Mouse (Mus musculus): ENCODE results near the gene Ttll12. TPM values are rescaled to one million over a fixed set of nuclear protein-coding genes. Genes with fewer than 3 reads are reported as not detected.

Ttll12 gene
- polyA plus RNA-seq, 1 experiment from 2014 or later: 50.7 TPM

- no peak overlapping the region for H3K9ac ChIP-seq (replicated peaks; ENCODE audit: low read length)
- no peaks in the 10 kb centered on the region for H3K4me1 ChIP-seq (ENCODE audit: control insufficient read depth, insufficient read depth, low read length)
- 72% methylated on average over 4 of the region's 4 CpGs for WGBS
- ATAC-seq (ENCODE audit: low FRiP score, low TSS enrichment): no peak
- H3K36me3 ChIP-seq (ENCODE audit: control insufficient read depth, insufficient read depth, low read length): no peaks in the 10 kb centered on the region
- no peaks in the 10 kb centered on the region for H3K9me3 ChIP-seq (ENCODE audit: control insufficient read depth, low read length)
- H3K4me3 ChIP-seq (replicated peaks; ENCODE audit: low read depth, low read length): no peak overlapping the region
- H3K27me3 ChIP-seq (ENCODE audit: control insufficient read depth, insufficient read depth, low read length): no peaks in the 10 kb centered on the region
- DNase-seq: no peak
- no peak overlapping the region for H3K27ac ChIP-seq (replicated peaks; ENCODE audit: low read depth, low read length)
- no peak overlapping the region for H3K4me2 ChIP-seq (ENCODE audit: low read length)
Measured at GRCm38 (mm10) chr15:83539905-83540304, 55.1 kb downstream of the Ttll12 start.

GRCm38 (mm10) chr15:83538855-83539254, 56.1 kb downstream of the Ttll12 start:
- Histone ChIP-seq H3K4me1 (ENCODE audit: control insufficient read depth, insufficient read depth, low read length) (no peaks in the 10 kb centered on the region), H3K9me3 (ENCODE audit: control insufficient read depth, low read length) (no peaks in the 10 kb centered on the region), H3K36me3 (ENCODE audit: control insufficient read depth, insufficient read depth, low read length) (no peaks in the 10 kb centered on the region), H3K4me3 (replicated peaks; ENCODE audit: low read depth, low read length) (no peak overlapping the region), H3K4me2 (ENCODE audit: low read length) (no peak overlapping the region), H3K27me3 (ENCODE audit: control insufficient read depth, insufficient read depth, low read length) (no peaks in the 10 kb centered on the region), H3K27ac (replicated peaks; ENCODE audit: low read depth, low read length) (no peak overlapping the region), H3K9ac (replicated peaks; ENCODE audit: low read length) (no peak overlapping the region)
- ATAC-seq (ENCODE audit: low FRiP score, low TSS enrichment) (no peak), DNase-seq (no peak)
- 96% methylated on average over 2 of the region's 2 CpGs for WGBS

- no peak overlapping the region for H3K4me2 ChIP-seq (ENCODE audit: low read length)
- H3K27me3 ChIP-seq (ENCODE audit: control insufficient read depth, insufficient read depth, low read length): no peaks in the 10 kb centered on the region
- H3K4me3 ChIP-seq (replicated peaks; ENCODE audit: low read depth, low read length): no peak overlapping the region
- no peaks in the 10 kb centered on the region for H3K36me3 ChIP-seq (ENCODE audit: control insufficient read depth, insufficient read depth, low read length)
- no peak overlapping the region for H3K9ac ChIP-seq (replicated peaks; ENCODE audit: low read length)
- no peaks in the 10 kb centered on the region for H3K4me1 ChIP-seq (ENCODE audit: control insufficient read depth, insufficient read depth, low read length)
- whole genome bisulfite sequencing: 90% methylated on average over 6 of the region's 6 CpGs
- H3K27ac ChIP-seq (replicated peaks; ENCODE audit: low read depth, low read length): no peak overlapping the region
- ATAC-seq (ENCODE audit: low FRiP score, low TSS enrichment) (no peak), DNase-seq (no peak)
- no peaks in the 10 kb centered on the region for H3K9me3 ChIP-seq (ENCODE audit: control insufficient read depth, low read length)
Measured at GRCm38 (mm10) chr15:83535890-83536231, 59.1 kb downstream of the Ttll12 start.

DNA sequence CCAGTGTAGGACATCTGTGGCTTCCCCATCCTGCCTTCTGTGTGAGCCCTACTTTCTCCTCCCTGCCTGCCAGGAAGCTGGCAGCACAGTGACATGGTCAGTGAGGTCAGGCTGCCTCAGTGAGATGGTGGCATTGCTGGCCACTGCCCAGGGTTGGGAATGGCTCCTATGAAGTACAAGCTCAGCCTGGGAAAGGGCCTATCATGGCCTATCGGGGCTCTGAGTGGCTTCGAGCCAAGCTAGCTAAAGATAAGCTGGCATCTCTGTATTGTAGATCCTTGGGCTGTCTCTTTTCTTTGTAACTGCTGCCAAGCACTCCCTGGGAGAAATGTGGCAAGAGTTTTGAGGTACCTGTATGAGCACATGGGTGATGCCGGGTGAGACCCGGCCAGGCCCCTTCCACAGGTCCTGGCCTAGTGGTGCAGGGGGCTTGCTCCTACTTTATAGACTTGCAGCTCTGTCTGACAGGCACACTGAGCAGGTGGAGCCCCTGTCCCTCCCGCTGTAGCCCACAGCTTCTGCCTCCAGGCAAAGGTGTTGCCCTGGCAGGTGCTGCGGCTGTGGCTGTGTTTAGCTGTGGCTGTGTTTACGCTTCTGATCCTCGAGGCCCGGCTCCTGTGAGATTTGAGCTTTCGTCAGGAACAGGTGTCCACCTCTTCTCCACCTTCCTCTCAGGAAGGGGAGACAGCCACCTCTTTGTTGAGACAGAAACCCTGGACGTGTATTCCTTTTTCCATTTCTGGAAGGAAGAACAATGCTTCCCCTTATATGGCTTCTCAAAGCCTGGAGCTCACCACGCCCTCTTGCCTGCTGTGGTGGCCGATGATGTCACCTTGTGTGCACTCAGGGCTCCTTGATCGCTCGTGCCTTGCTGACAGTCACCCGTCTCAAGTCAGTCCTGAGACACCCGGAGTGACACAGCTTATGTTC, 59.7 kb downstream of the Ttll12 start:
- DNase-seq (no peak), ATAC-seq (ENCODE audit: low FRiP score, low TSS enrichment) (no peak)
- Histone ChIP-seq H3K4me1 (ENCODE audit: control insufficient read depth, insufficient read depth, low read length) (no peaks in the 10 kb centered on the region), H3K9me3 (ENCODE audit: control insufficient read depth, low read length) (no peaks in the 10 kb centered on the region), H3K27ac (replicated peaks; ENCODE audit: low read depth, low read length) (no peak overlapping the region), H3K27me3 (ENCODE audit: control insufficient read depth, insufficient read depth, low read length) (no peaks in the 10 kb centered on the region), H3K4me3 (replicated peaks; ENCODE audit: low read depth, low read length) (no peak overlapping the region), H3K36me3 (ENCODE audit: control insufficient read depth, insufficient read depth, low read length) (no peaks in the 10 kb centered on the region), H3K9ac (replicated peaks; ENCODE audit: low read length) (no peak overlapping the region), H3K4me2 (ENCODE audit: low read length) (no peak overlapping the region)
- 83% methylated on average over 17 of the region's 17 CpGs for WGBS

DNA sequence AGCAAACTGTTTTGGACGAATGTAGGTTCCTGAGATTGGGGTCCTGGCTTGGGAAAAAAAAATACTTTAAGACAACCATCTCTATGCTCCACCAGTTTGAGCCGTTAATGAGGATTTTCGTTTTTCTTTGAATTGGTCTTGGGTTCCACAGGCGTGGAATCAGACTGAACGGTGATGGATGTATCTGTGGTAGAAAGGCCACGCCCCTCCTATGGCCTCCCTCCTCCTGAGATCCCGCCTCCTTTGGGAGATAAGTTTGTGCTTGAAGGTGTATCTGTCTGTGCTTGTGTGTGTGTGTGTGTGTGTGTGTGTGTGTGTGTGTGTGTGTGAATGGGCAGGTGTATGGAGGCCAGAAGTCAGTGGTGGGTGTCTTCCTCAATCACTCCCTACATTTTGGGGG, 62.4 kb downstream of the Ttll12 start:
- Histone ChIP-seq H3K4me3 (replicated peaks; ENCODE audit: low read depth, low read length) (no peak overlapping the region), H3K9me3 (ENCODE audit: control insufficient read depth, low read length) (no peaks in the 10 kb centered on the region), H3K4me1 (ENCODE audit: control insufficient read depth, insufficient read depth, low read length) (no peaks in the 10 kb centered on the region), H3K36me3 (ENCODE audit: control insufficient read depth, insufficient read depth, low read length) (no peaks in the 10 kb centered on the region), H3K27me3 (ENCODE audit: control insufficient read depth, insufficient read depth, low read length) (peaks cover 8% of the 10 kb centered on the region), H3K4me2 (ENCODE audit: low read length) (no peak overlapping the region), H3K9ac (replicated peaks; ENCODE audit: low read length) (no peak overlapping the region), H3K27ac (replicated peaks; ENCODE audit: low read depth, low read length) (no peak overlapping the region)
- WGBS: 83% methylated on average over 7 of the region's 7 CpGs
- DNase-seq (no peak), ATAC-seq (ENCODE audit: low FRiP score, low TSS enrichment) (no peak)

GRCm38 (mm10) chr15:83531961-83532469, 62.9 kb downstream of the Ttll12 start:
- DNase-seq: no peak
- WGBS: 81% methylated on average over 5 of the region's 5 CpGs

GRCm38 (mm10) chr15:83530688-83531087, 64.3 kb downstream of the Ttll12 start:
- no peaks in the 10 kb centered on the region for H3K9me3 ChIP-seq (ENCODE audit: control insufficient read depth, low read length)
- H3K4me2 ChIP-seq (ENCODE audit: low read length): no peak overlapping the region
- no peak for DNase-seq
- no peaks in the 10 kb centered on the region for H3K36me3 ChIP-seq (ENCODE audit: control insufficient read depth, insufficient read depth, low read length)
- peaks cover 4% of the 10 kb centered on the region; the same call in 1 of the 2 replicates for H3K4me1 ChIP-seq (ENCODE audit: control insufficient read depth, insufficient read depth, low read length)
- no peak overlapping the region for H3K9ac ChIP-seq (replicated peaks; ENCODE audit: low read length)
- WGBS: 83% methylated on average over 6 of the region's 6 CpGs
- no peak overlapping the region for H3K27ac ChIP-seq (replicated peaks; ENCODE audit: low read depth, low read length)
- peaks cover 23% of the 10 kb centered on the region for H3K27me3 ChIP-seq (ENCODE audit: control insufficient read depth, insufficient read depth, low read length)
- no peak for ATAC-seq (ENCODE audit: low FRiP score, low TSS enrichment)
- no peak overlapping the region for H3K4me3 ChIP-seq (replicated peaks; ENCODE audit: low read depth, low read length)

More at GRCm38 (mm10) chr15:83531961-83532469, 62.9 kb downstream of the Ttll12 start:
- H3K36me3 ChIP-seq (ENCODE audit: control insufficient read depth, insufficient read depth, low read length): no peaks in the 10 kb centered on the region
- peaks cover 14% of the 10 kb centered on the region for H3K27me3 ChIP-seq (ENCODE audit: control insufficient read depth, insufficient read depth, low read length)
- H3K4me2 ChIP-seq (ENCODE audit: low read length): no peak overlapping the region
- ATAC-seq (ENCODE audit: low FRiP score, low TSS enrichment): no peak
- H3K9ac ChIP-seq (replicated peaks; ENCODE audit: low read length): no peak overlapping the region
- peaks cover 2% of the 10 kb centered on the region; the same call in 1 of the 2 replicates for H3K4me1 ChIP-seq (ENCODE audit: control insufficient read depth, insufficient read depth, low read length)
- no peaks in the 10 kb centered on the region for H3K9me3 ChIP-seq (ENCODE audit: control insufficient read depth, low read length)
- no peak overlapping the region for H3K4me3 ChIP-seq (replicated peaks; ENCODE audit: low read depth, low read length)
- H3K27ac ChIP-seq (replicated peaks; ENCODE audit: low read depth, low read length): no peak overlapping the region

- Histone ChIP-seq H3K27ac (replicated peaks; ENCODE audit: low read depth, low read length) (no peak overlapping the region), H3K4me2 (ENCODE audit: low read length) (no peak overlapping the region), H3K27me3 (ENCODE audit: control insufficient read depth, insufficient read depth, low read length) (peaks cover 27% of the 10 kb centered on the region), H3K4me3 (replicated peaks; ENCODE audit: low read depth, low read length) (no peak overlapping the region), H3K9me3 (ENCODE audit: control insufficient read depth, low read length) (no peaks in the 10 kb centered on the region), H3K36me3 (ENCODE audit: control insufficient read depth, insufficient read depth, low read length) (no peaks in the 10 kb centered on the region), H3K4me1 (ENCODE audit: control insufficient read depth, insufficient read depth, low read length) (peaks cover 4% of the 10 kb centered on the region; the same call in 1 of the 2 replicates), H3K9ac (replicated peaks; ENCODE audit: low read length) (no peak overlapping the region)
- ATAC-seq (ENCODE audit: low FRiP score, low TSS enrichment): no peak
- no peak for DNase-seq
- 89% methylated on average over 9 of the region's 9 CpGs for WGBS
Measured at GRCm38 (mm10) chr15:83530233-83530632, 64.7 kb downstream of the Ttll12 start.

GRCm38 (mm10) chr15:83529765-83530164, 65.2 kb downstream of the Ttll12 start:
- ATAC-seq (ENCODE audit: low FRiP score, low TSS enrichment) (no peak), DNase-seq (no peak)
- H3K36me3 ChIP-seq (ENCODE audit: control insufficient read depth, insufficient read depth, low read length): no peaks in the 10 kb centered on the region
- H3K9ac ChIP-seq (replicated peaks; ENCODE audit: low read length): no peak overlapping the region
- H3K4me3 ChIP-seq (replicated peaks; ENCODE audit: low read depth, low read length): no peak overlapping the region
- H3K9me3 ChIP-seq (ENCODE audit: control insufficient read depth, low read length): no peaks in the 10 kb centered on the region
- peaks cover 4% of the 10 kb centered on the region; the same call in 1 of the 2 replicates for H3K4me1 ChIP-seq (ENCODE audit: control insufficient read depth, insufficient read depth, low read length)
- no peak overlapping the region for H3K27ac ChIP-seq (replicated peaks; ENCODE audit: low read depth, low read length)
- peaks cover 31% of the 10 kb centered on the region for H3K27me3 ChIP-seq (ENCODE audit: control insufficient read depth, insufficient read depth, low read length)
- no peak overlapping the region for H3K4me2 ChIP-seq (ENCODE audit: low read length)
- WGBS: 88% methylated on average over 5 of the region's 5 CpGs
